Mouse (Mus musculus) left cerebral cortex, postnatal 25 days (tissue): ENCODE measurements around the gene Gprc5c. TPM values are rescaled to one million over a fixed set of nuclear protein-coding genes. Genes with fewer than 3 reads are reported as not detected.
A peak's percentile ranks its signal among the peaks of the same experiment; 100 is the strongest.

Source experiments
- DNase-seq, 2 experiments: peaks; one replicate each; pipeline ENCODE4 v3.0.0; 2022; ENCODE audit warnings: low spot score in 2 of 2, mixed read lengths in 1 of 2
- intact Hi-C: fragments of 180-260 bp; cut with DNase I; formaldehyde crosslinking; loops from one replicate; pipeline ENCODE4 v1.15.1; 2025
- total RNA-seq, 2 experiments: library from RNA; stranded (reverse); gene quantifications; 2 replicates each; pipeline ENCODE4 v1.2.3; 2021

Gprc5c gene
- total RNA-seq, 2 experiments from 2014 or later: 4.2 to 6.4 TPM

- intact Hi-C loops: loop anchor here (5.0 kb wide), 1 partner anchor 52 kb away; no protein-coding TSS in a partner anchor
- no peak for DNase-seq
These were observed 13.0 kb downstream of the Gprc5c start for GRCm38 (mm10) chr11:114863918-114864420.

- DNase-seq: no peak
- intact Hi-C loops: no loop called here
These were observed 15.0 kb downstream of the Gprc5c start for GRCm38 (mm10) chr11:114865999-114866398.

GRCm38 (mm10) chr11:114866486-114867360 lies 15.8 kb downstream of the Gprc5c start:
- no peak for DNase-seq
- intact Hi-C loops: no loop called here

GRCm38 (mm10) chr11:114867361-114868235 lies 16.6 kb downstream of the Gprc5c start:
- intact Hi-C loops: no loop called here
- no peak for DNase-seq

- intact Hi-C loops: no loop called here
- DNase-seq: no peak
These were observed 17.3 kb downstream of the Gprc5c start for GRCm38 (mm10) chr11:114868280-114868679.

GRCm38 (mm10) chr11:114869787-114870186 lies 18.8 kb downstream of the Gprc5c start:
- intact Hi-C loops: loop anchor here (10.0 kb wide), 1 partner anchor 175 kb away; the partner anchor contains the start of gene Cd300ld3
- DNase-seq: no peak

- no peak for DNase-seq
- intact Hi-C loops: loop anchor here (10.0 kb wide), 1 partner anchor 173 kb away; the partner anchor contains the start of gene Cd300ld3
These were observed 20.6 kb downstream of the Gprc5c start for GRCm38 (mm10) chr11:114871540-114871939.

- no peak for DNase-seq
- intact Hi-C loops: loop anchor here (10.0 kb wide), 1 partner anchor 172 kb away; the partner anchor contains the start of gene Cd300ld3
These were observed 22.3 kb downstream of the Gprc5c start for GRCm38 (mm10) chr11:114873022-114873817.

GRCm38 (mm10) chr11:114874226-114875145 lies 23.5 kb downstream of the Gprc5c start:
- DNase-seq: no peak
- intact Hi-C loops: loop anchor here (5.0 to 10.0 kb wide), 2 partner anchors 127 to 170 kb away; partner anchors contain the start of gene Cd300ld3

- intact Hi-C loops: loop anchor here (5.0 to 10.0 kb wide), 2 partner anchors 128 to 169 kb away; partner anchors contain the start of gene Cd300ld3
- no peak for DNase-seq
These were observed 24.4 kb downstream of the Gprc5c start for GRCm38 (mm10) chr11:114875301-114875801.

- intact Hi-C loops: loop anchor here (5.0 to 10.0 kb wide), 2 partner anchors 129 to 169 kb away; partner anchors contain the start of gene Cd300ld3
- no peak for DNase-seq
These were observed 25.2 kb downstream of the Gprc5c start for GRCm38 (mm10) chr11:114876176-114876575.

- intact Hi-C loops: loop anchor here (1.0 to 10.0 kb wide), 3 partner anchors 64 to 168 kb away; partner anchors contain the start of gene Cd300ld3
- no peak for DNase-seq
These were observed 25.7 kb downstream of the Gprc5c start for GRCm38 (mm10) chr11:114876621-114877020.

GRCm38 (mm10) chr11:114877145-114877544 lies 26.2 kb downstream of the Gprc5c start:
- intact Hi-C loops: loop anchor here (1.0 to 10.0 kb wide), 3 partner anchors 65 to 168 kb away; partner anchors contain the start of gene Cd300ld3
- peak; percentile 39 to 48 for DNase-seq

GRCm38 (mm10) chr11:114879666-114880065 lies 28.7 kb downstream of the Gprc5c start:
- peak; percentile 11 to 29 for DNase-seq
- intact Hi-C loops: loop anchor here (1.0 to 10.0 kb wide), 3 partner anchors 33 to 165 kb away; partner anchors contain the start of gene Cd300ld3

- DNase-seq: no peak
- intact Hi-C loops: loop anchor here (1.0 kb wide), 1 partner anchor 32 kb away; no protein-coding TSS in a partner anchor
These were observed 29.2 kb downstream of the Gprc5c start for GRCm38 (mm10) chr11:114880185-114880584.

- DNase-seq: peak; percentile 37 to 39
- intact Hi-C loops: loop anchor here (1.0 kb wide), 1 partner anchor 32 kb away; no protein-coding TSS in a partner anchor
These were observed 29.6 kb downstream of the Gprc5c start for GRCm38 (mm10) chr11:114880589-114880988.

GRCm38 (mm10) chr11:114883251-114883789 lies 32.4 kb downstream of the Gprc5c start:
- intact Hi-C loops: no loop called here
- no peak for DNase-seq
